Mouse (Mus musculus) ES-E14 (cell line): ENCODE data around the gene Hnf1a.

Source experiments
- CHD2 ChIP-seq: IDR thresholded peaks from 2 replicates; pipeline ENCODE4 v1.6.1; 2014; ENCODE audit warnings: mild to moderate bottlenecking, low read depth, low read length, inconsistent platforms
- MAFK ChIP-seq: IDR thresholded peaks from 2 replicates; pipeline ENCODE4 v1.6.1; 2014; ENCODE audit warnings: mild to moderate bottlenecking, low read depth, low read length, inconsistent platforms; ENCODE audit not compliant: insufficient read depth
- ZNF384 ChIP-seq: IDR thresholded peaks from 2 replicates; pipeline ENCODE4 v1.6.1; 2012; ENCODE audit warnings: low read depth, low read length, inconsistent platforms

DNA sequence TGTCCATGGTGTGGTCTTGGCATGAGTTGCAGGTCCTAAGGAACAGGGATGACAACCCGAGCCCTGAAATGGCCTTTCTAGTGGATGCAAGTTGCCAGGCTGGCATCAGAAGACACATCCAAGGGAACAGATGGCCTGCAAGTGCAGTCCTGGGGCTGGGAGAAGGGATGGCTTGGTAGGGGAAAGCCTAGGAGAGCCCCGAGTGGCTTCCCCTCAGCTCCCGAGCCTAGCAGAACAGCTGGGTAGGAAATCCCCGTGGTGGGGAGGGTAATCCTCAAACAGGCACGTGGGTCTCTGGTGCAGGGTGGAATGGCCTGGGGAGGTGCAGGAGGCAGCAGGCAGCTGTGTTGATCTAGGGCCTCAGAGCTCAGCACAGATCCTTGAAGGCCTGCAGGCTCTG lies 21.6 kb downstream of the Hnf1a start:
- TF ChIP-seq ZNF384 (no peak), CHD2 (no peak), MAFK (no peak)
